Mouse (Mus musculus) heart, embryonic 16.5 days (tissue): ENCODE data around the gene Nectin1. TPM values are rescaled to one million over a fixed set of nuclear protein-coding genes. Genes with fewer than 3 reads are reported as not detected.

Experiments
- ATAC-seq: fragments of 200-750 bp; cut with Nextera tagmentation; replicated peaks from 2 replicates; pipeline ENCODE4 v1.8.0; 2017; ENCODE audit warnings: moderate number of reproducible peaks; ENCODE audit not compliant: insufficient read depth, low FRiP score; ENCODE audit errors: extremely low read depth
- H3K27ac ChIP-seq: fragments of 300-500 bp; sonication (generic); 2 replicates; pipeline ENCODE4 v1.5.1; 2014; ENCODE audit warnings: mild to moderate bottlenecking, low read length, control low read depth, moderate library complexity
- H3K27me3 ChIP-seq: fragments of 300-500 bp; sonication (generic); 2 replicates; pipeline ENCODE4 v1.6.1; 2014; ENCODE audit warnings: low read length, mixed read lengths; ENCODE audit not compliant: control insufficient read depth, insufficient read depth
- H3K36me3 ChIP-seq: fragments of 300-500 bp; sonication (generic); 2 replicates; pipeline ENCODE4 v1.6.1; 2014; ENCODE audit not compliant: control insufficient read depth, insufficient read depth
- H3K4me1 ChIP-seq: fragments of 300-500 bp; sonication (generic); 2 replicates; pipeline ENCODE4 v1.6.1; 2014; ENCODE audit warnings: low read length, mixed read lengths; ENCODE audit not compliant: control insufficient read depth, insufficient read depth
- H3K4me2 ChIP-seq: fragments of 300-500 bp; sonication (generic); 2 replicates; pipeline ENCODE4 v1.6.1; 2014; ENCODE audit warnings: low read depth, mild to moderate bottlenecking, control low read depth, low read length
- H3K4me3 ChIP-seq: fragments of 300-500 bp; sonication (generic); 2 replicates; pipeline ENCODE4 v1.5.1; 2014; ENCODE audit warnings: mild to moderate bottlenecking, control low read depth, low read length
- H3K9ac ChIP-seq: fragments of 300-500 bp; sonication (generic); 2 replicates; pipeline ENCODE4 v1.6.1; 2014; ENCODE audit warnings: low read length, control low read depth
- H3K9me3 ChIP-seq: fragments of 300-500 bp; sonication (generic); replicated peaks from 2 replicates; pipeline ENCODE4 v1.6.1; 2016; ENCODE audit warnings: low read length; ENCODE audit not compliant: control insufficient read depth
- WGBS: fragments of 180-500 bp; shearing (Covaris S2); extraction: QIAGEN DNeasy Blood & Tissue Kit; methylation state at CpG from one replicate; pipeline ENCODE4 v1.1.7; 2014; 5-methylcytosine and 5-hydroxymethylcytosine counted together
- polyA plus RNA-seq: library from polyadenylated mRNA; unstranded; fragments of >200 nt; fragmentation: Nextera tagmentation; extraction: Ambion mirVana; gene quantifications from 2 replicates; pipeline ENCODE4 v1.2.1, GENCODE M21; 2015

Gene Nectin1
- polyA plus RNA-seq, 1 experiment from 2014 or later, result 2.0 TPM

DNA sequence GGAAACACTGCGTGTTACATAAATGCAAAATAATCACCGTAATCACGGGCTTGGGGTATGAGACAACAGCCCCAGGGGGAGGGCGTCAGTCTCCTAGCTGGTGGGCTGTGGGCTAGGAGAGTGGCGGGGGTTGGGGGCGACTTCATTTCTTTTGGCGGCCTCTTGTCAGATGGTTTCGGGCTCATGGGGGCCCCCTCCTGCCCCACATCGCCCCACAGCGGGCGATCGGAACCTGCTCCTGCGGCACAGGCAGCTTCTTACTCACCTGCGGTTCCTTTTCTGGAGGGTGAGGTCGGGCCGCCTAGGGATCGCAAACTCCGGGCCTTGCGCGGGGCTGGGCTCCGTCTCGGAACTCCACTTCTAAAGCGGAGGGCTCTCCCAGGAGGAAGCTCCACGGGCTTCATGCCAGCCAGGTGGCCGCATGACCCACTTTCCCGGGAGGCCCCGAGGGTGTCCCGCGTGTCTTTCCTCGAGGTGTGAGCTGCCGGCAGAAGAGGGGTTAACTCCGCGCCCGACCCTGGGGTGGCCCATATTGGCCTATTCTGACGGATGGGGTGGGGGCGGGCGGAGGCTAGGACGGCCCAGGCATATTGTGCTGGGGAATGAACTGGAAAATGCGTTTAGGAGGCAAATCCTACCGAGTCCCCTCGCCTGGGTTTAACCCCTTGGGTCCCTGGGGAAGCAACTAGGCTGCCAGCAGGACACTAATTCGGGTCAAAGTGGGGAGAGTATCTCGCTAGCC lies 1.4 kb downstream of the Nectin1 start:
- no peak for ATAC-seq
- Histone ChIP-seq H3K27ac (no peak overlapping the region), H3K9ac (peak overlapping the region; percentile 92), H3K36me3 (no peaks in the 10 kb centered on the region), H3K4me1 (peaks cover 25% of the 10 kb centered on the region), H3K4me3 (peak overlapping the region; percentile 86), H3K9me3 (no peaks in the 10 kb centered on the region), H3K27me3 (peaks cover 16% of the 10 kb centered on the region), H3K4me2 (peak overlapping the region; percentile 98)
- WGBS, result 1% methylated on average over 43 of the region's 43 CpGs

GRCm38 (mm10) chr9:43745951-43746703 lies 2.3 kb downstream of the Nectin1 start:
- peaks cover 16% of the 10 kb centered on the region for H3K27me3 ChIP-seq
- 19% methylated on average over 13 of the region's 13 CpGs for WGBS
- no peaks in the 10 kb centered on the region for H3K36me3 ChIP-seq
- no peak for ATAC-seq
- H3K4me1 ChIP-seq, result peaks cover 25% of the 10 kb centered on the region
- H3K4me2 ChIP-seq, result peak overlapping the region; percentile 98
- peak overlapping the region; percentile 92 for H3K9ac ChIP-seq
- H3K9me3 ChIP-seq, result no peaks in the 10 kb centered on the region
- no peak overlapping the region for H3K27ac ChIP-seq
- H3K4me3 ChIP-seq, result peak overlapping the region; percentile 86

DNA sequence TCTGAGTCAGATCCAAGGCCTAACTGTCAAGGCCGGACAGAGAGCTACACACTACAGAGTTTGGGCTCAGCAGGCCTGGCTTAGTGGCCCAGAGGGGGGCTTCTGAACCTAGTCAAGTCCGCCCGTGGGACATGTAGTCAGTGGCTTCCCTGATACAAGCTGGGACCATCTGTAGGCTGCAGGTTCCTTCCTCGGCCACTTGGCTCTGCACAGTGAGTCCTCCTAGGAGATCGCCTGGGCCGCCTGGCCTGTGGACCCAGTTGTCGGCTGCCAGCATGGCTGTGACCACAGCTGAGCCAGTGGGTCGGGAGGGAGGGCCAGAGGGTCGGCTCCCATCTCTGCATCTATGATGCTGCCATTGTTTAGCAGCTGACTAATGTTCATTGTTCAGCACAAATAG lies 3.9 kb downstream of the Nectin1 start:
- H3K4me1 ChIP-seq, result peaks cover 24% of the 10 kb centered on the region
- 63% methylated on average over 9 of the region's 9 CpGs for WGBS
- no peak overlapping the region for H3K27ac ChIP-seq
- H3K36me3 ChIP-seq, result no peaks in the 10 kb centered on the region
- peaks cover 16% of the 10 kb centered on the region for H3K27me3 ChIP-seq
- no peak overlapping the region for H3K4me2 ChIP-seq
- H3K4me3 ChIP-seq, result no peak overlapping the region
- H3K9ac ChIP-seq, result no peak overlapping the region
- H3K9me3 ChIP-seq, result no peaks in the 10 kb centered on the region
- no peak for ATAC-seq

DNA sequence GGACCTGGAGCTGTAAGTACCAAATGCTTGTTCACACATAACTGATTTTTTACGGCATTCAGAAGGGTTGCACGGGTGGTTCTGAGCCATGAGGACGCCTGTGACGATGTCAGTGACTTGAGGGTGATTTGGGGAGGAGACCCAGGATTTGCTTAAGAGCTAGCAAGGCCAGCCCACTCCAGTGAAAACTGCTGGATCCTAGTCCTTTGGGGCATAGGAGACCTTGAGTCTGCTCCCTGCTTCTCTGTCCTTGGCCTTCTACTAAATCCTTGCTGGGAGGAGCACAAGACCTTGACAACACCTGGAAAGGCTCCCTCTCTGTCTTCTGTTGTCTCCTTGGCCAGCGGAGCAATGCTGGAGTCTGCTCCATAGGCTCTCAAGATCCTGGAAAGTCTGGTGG lies 4.7 kb downstream of the Nectin1 start:
- H3K4me3 ChIP-seq, result no peak overlapping the region
- ATAC-seq, result no peak

DNA sequence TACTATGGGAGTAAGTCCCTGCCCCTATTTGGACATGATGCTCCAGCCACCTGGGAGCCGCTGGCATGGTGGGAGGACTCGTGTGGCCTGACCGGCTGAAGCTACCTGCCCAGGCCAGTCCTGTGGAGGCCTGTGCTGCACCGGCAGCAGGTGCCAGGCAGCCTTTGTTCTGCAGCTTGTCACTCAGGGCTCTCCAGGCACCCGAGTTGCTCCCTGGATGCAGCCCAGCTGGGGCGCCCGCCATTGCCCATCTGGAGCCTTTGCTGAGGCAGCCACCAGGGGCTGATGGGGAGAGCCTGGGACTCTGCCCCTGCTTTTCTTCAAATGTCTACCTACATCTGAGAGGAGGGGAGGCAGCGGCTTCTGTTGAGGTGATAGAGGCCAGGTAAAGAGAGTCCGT lies 6.3 kb downstream of the Nectin1 start:
- WGBS, result 79% methylated on average over 9 of the region's 9 CpGs

More for the DNA sequence above, 4.7 kb downstream of the Nectin1 start:
- peaks cover 17% of the 10 kb centered on the region for H3K4me1 ChIP-seq
- 80% methylated on average over 5 of the region's 5 CpGs for WGBS
- no peak overlapping the region for H3K9ac ChIP-seq
- no peaks in the 10 kb centered on the region for H3K9me3 ChIP-seq
- H3K4me2 ChIP-seq, result no peak overlapping the region
- peaks cover 16% of the 10 kb centered on the region for H3K27me3 ChIP-seq
- H3K36me3 ChIP-seq, result no peaks in the 10 kb centered on the region
- H3K27ac ChIP-seq, result no peak overlapping the region

GRCm38 (mm10) chr9:43751111-43751510 lies 7.3 kb downstream of the Nectin1 start:
- no peak for ATAC-seq
- H3K27me3 ChIP-seq, result peaks cover 10% of the 10 kb centered on the region
- no peaks in the 10 kb centered on the region for H3K36me3 ChIP-seq
- H3K27ac ChIP-seq, result no peak overlapping the region
- no peak overlapping the region for H3K4me2 ChIP-seq
- 86% methylated on average over 8 of the region's 8 CpGs for WGBS
- peaks cover 11% of the 10 kb centered on the region for H3K4me1 ChIP-seq
- H3K9ac ChIP-seq, result no peak overlapping the region
- no peaks in the 10 kb centered on the region for H3K9me3 ChIP-seq
- H3K4me3 ChIP-seq, result no peak overlapping the region

More for the DNA sequence above, 6.3 kb downstream of the Nectin1 start:
- Histone ChIP-seq H3K27ac (no peak overlapping the region), H3K4me3 (no peak overlapping the region), H3K9ac (no peak overlapping the region), H3K4me1 (peaks cover 15% of the 10 kb centered on the region), H3K27me3 (peaks cover 16% of the 10 kb centered on the region), H3K9me3 (no peaks in the 10 kb centered on the region), H3K36me3 (no peaks in the 10 kb centered on the region), H3K4me2 (no peak overlapping the region)
- ATAC-seq, result no peak

DNA sequence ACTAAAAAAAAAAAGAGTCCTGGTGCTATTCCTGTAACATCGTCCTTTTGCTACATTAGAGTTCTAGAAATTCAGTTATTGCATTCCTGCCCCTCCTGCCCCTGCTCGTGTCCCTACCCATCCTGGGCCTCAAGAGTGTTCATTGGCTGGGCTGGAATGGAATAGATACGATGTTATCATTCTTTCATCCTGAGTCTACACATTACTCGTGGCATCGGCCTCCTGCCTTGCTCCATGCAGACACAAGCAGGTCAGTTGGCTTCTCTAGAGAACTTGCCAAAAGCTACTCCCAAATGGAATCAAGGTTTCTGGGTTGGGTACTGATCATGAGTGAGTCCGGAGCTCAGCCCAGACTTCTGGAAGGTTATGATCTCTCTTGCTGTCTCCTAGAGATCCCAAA lies 9.7 kb downstream of the Nectin1 start:
- Histone ChIP-seq H3K9ac (no peak overlapping the region), H3K4me2 (no peak overlapping the region), H3K27me3 (no peaks in the 10 kb centered on the region), H3K9me3 (no peaks in the 10 kb centered on the region), H3K27ac (no peak overlapping the region), H3K36me3 (no peaks in the 10 kb centered on the region), H3K4me1 (peaks cover 20% of the 10 kb centered on the region), H3K4me3 (no peak overlapping the region)
- 65% methylated on average over 6 of the region's 6 CpGs for WGBS
- ATAC-seq, result no peak

GRCm38 (mm10) chr9:43754083-43754482 lies 10.3 kb downstream of the Nectin1 start:
- H3K4me1 ChIP-seq, result peaks cover 23% of the 10 kb centered on the region
- H3K27ac ChIP-seq, result no peak overlapping the region
- no peak overlapping the region for H3K9ac ChIP-seq
- H3K4me2 ChIP-seq, result no peak overlapping the region
- H3K4me3 ChIP-seq, result no peak overlapping the region
- no peak for ATAC-seq
- no peaks in the 10 kb centered on the region for H3K36me3 ChIP-seq
- no peaks in the 10 kb centered on the region for H3K9me3 ChIP-seq
- WGBS, result 78% methylated on average over 5 of the region's 5 CpGs
- H3K27me3 ChIP-seq, result no peaks in the 10 kb centered on the region

- H3K9ac ChIP-seq, result 0 out of 2 replicates have a peak overlapping the region, but pooled peaks have one; percentile 13
- no peaks in the 10 kb centered on the region for H3K9me3 ChIP-seq
- no peaks in the 10 kb centered on the region for H3K27me3 ChIP-seq
- WGBS, result 37% methylated on average over 9 of the region's 9 CpGs
- H3K27ac ChIP-seq, result no peak overlapping the region
- no peak overlapping the region for H3K4me3 ChIP-seq
- H3K4me1 ChIP-seq, result peaks cover 23% of the 10 kb centered on the region
- H3K36me3 ChIP-seq, result no peaks in the 10 kb centered on the region
- 0 out of 2 replicates have a peak, but pooled peaks have one; percentile 23 for ATAC-seq
- H3K4me2 ChIP-seq, result no peak overlapping the region
Observed at GRCm38 (mm10) chr9:43754768-43755197, 11.0 kb downstream of the Nectin1 start.
